Mouse (Mus musculus) megakaryocyte progenitor cell, adult 5-6 weeks (primary cell): Measurements from ENCODE around the gene Slc25a20. TPM values are rescaled to one million over a fixed set of nuclear protein-coding genes. Genes with fewer than 3 reads are reported as not detected.
A peak's percentile ranks its signal among the peaks of the same experiment; 100 is the strongest.

Source experiments
- ATAC-seq: replicated peaks from 2 replicates; pipeline ENCODE4 v1.8.0; 2016; ENCODE audit warnings: mild to moderate bottlenecking, moderate TSS enrichment, inconsistent platforms; ENCODE audit not compliant: poor library complexity
- total RNA-seq, 2 experiments: library from RNA; stranded (forward) in 1 of 2; stranded (reverse) in 1 of 2; fragments of 157-497, 149-512 nt in 1 of 2; fragments of 200-1000 nt in 1 of 2; gene quantifications; 2 replicates each; pipeline versions ENCODE4 v1.2.3 to v1.2.4; 2015 to 2017

The Slc25a20 gene
- total RNA-seq, 2 experiments from 2014 or later, result 18.5 to 26.0 TPM

GRCm38 (mm10) chr9:108686475-108686887 lies 24.6 kb downstream of the Slc25a20 start:
- no peak for ATAC-seq

- no peak for ATAC-seq
Observed at GRCm38 (mm10) chr9:108687181-108687580, 25.3 kb downstream of the Slc25a20 start.

- no peak for ATAC-seq
Observed at GRCm38 (mm10) chr9:108687686-108688085, 25.8 kb downstream of the Slc25a20 start.

GRCm38 (mm10) chr9:108688451-108688850 lies 26.6 kb downstream of the Slc25a20 start:
- ATAC-seq, result no peak

- ATAC-seq, result no peak
Observed at GRCm38 (mm10) chr9:108689106-108689505, 27.2 kb downstream of the Slc25a20 start, which contains the start of gene Prkar2a. TSS of gene Prkar2a (plus strand) at chr9:108689314.

- no peak for ATAC-seq
Observed at GRCm38 (mm10) chr9:108689993-108690392, 28.1 kb downstream of the Slc25a20 start.

- ATAC-seq, result no peak
Observed at GRCm38 (mm10) chr9:108690914-108691313, 29.0 kb downstream of the Slc25a20 start.

GRCm38 (mm10) chr9:108691371-108691770 lies 29.5 kb downstream of the Slc25a20 start:
- ATAC-seq, result peak; percentile 33

GRCm38 (mm10) chr9:108691846-108692225 lies 29.9 kb downstream of the Slc25a20 start:
- ATAC-seq, result peak; percentile 73

DNA sequence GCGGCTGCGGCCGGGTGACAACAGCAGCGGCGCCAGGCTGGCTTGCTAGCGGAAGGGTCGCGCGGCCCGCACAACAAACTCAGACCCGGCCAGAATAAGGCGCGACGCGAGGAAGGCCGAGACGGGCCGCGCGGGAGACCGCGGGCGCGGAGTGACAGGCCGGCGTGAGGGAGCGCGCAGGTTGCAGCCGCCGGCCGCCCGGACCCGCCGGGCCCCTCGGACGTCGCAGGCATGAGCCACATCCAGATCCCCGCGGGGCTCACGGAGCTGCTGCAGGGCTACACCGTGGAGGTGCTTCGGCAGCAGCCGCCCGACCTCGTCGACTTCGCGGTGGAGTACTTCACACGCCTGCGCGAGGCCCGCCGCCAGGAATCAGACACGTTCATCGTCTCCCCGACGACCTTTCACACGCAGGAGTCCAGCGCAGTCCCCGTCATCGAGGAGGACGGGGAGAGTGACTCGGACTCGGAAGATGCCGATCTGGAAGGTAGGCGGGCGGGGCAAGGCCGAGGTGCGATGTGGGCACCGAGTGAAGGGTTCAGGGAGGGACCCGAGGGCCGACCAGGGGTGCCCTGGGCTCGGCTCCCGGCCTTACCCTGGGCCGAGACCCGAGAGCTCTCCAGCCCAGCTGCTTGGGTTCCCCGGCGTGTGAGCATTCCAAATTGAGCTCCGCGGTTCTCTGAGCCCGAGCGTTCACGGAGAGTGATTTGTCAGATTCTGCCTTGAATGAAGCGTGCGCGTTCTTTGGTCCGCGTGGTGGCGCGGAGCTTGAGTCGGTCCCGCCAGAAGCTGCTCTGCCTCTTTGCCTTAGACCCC lies 30.5 kb downstream of the Slc25a20 start:
- peak; percentile 42 for ATAC-seq

DNA sequence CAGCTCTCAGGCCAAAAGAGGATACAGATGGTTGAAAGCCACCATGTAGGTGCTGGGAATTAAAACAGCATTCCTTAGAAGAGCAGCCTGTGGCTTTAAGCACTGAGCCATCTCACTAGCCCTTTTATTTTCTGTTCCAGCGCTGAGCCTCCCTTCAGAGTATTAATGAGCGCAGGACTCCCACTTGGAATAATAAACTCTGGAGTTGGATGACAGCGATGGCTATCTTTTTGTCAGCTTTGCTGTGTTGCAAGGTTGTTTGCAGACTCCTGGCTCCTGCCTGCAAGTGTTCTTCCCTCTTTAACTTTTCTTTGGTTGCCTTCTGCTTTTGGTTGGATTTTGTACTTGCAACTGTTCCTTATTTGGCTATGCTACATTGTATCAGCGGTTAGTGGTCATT lies 32.1 kb downstream of the Slc25a20 start:
- ATAC-seq, result peak; percentile 33

DNA sequence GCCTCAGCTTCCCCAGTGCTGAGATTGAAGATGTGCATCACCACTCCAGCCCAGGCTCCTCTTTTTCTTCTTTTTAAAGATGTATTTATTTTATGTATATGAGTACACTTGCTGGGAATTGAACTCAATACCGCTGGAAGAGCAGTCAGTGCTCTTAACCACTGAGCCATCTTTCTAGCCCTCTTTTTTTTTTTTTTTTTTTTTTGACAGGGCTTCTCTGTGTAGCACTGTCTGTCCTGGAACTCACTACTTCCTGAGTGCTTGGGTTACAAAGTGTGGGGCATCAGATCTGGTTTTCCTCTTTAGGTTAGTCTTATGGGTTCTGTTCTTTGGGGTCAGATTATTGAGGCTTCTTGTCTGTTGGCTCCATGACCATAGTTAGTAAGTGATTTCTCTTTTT lies 32.6 kb downstream of the Slc25a20 start:
- ATAC-seq, result no peak

DNA sequence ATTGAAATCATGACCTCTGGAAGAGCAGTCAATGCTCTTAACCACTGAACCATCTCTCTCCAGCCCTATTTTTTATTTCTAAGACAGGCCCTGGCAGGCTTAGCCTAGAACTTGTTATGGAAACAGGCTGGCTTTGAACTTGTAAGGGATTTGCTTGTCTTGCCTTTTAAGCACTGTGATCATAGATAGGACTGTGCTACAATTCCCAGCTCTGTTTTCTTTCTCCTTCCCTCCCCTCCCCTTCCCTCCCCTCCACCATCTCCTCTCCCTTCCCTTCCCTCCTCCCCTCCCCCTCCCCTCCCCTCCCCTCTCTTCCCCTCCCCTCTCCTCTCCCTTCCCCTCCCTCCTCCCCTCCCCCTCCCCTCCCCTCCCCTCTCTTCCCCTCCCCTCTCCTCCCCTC lies 40.6 kb downstream of the Slc25a20 start:
- ATAC-seq, result no peak

- no peak for ATAC-seq
Observed at GRCm38 (mm10) chr9:108703373-108704110, 41.7 kb downstream of the Slc25a20 start.

DNA sequence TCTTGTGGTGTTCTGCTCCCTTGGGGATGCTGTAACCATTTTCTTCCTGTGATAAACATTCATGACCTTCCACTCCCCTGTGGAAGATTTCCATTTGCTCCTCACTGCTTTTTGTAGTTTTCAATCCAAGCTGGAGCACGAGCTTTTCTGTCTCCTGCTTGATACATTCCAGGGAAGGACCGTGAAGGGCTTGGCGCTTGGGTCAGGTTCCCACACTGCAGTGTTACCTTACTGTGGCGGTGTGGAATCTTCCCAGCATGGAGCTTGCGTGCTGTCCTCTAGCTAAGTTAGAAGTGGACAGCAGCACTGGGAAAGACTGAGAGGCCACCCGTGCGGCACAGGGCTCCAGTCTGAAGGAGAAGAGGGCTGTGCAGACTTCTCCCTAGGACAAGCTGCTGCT lies 42.7 kb downstream of the Slc25a20 start:
- no peak for ATAC-seq

- no peak for ATAC-seq
Observed at GRCm38 (mm10) chr9:108707212-108707611, 45.3 kb downstream of the Slc25a20 start.

GRCm38 (mm10) chr9:108708833-108709232 lies 46.9 kb downstream of the Slc25a20 start:
- no peak for ATAC-seq

DNA sequence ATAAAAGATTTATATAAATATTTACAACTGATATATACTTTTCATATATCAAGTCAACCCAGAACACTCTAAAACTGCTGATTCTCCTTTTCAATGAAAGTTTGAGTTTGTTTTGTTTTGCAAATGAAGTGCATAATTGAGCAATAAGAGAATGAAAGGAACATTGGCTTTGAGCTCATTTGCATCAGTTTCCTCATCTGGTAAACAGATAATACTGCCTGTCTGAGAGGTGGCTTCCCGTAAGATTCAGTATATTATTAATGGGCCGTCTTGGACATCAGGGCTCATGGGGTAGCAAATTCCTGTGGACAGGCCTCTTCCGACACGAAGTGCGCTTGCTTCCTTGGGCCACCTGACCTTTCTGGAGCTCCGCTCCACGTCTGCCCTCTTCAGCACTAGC lies 48.9 kb downstream of the Slc25a20 start:
- ATAC-seq, result no peak

GRCm38 (mm10) chr9:108716199-108716598 lies 54.3 kb downstream of the Slc25a20 start:
- peak; percentile 39; the same call in 1 of the 2 replicates for ATAC-seq

DNA sequence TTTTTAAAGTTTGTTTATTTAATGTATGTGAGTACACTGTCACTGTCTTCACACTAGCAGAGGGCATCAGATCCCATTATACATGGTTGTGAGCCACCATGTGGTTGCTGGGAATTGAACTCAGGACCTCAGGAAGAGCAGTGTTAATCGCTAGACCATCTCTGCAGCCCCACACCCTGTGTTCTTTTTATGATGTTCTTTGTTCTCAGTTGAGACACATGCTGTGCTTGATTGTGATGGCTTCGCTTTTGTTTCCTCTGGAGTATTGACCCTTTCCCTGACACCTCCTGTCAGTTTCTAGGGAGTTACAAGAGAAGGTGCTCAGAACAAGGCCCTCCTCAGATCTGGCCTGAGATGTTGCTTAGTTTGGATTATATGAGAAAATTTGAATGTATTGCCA lies 61.9 kb downstream of the Slc25a20 start:
- no peak for ATAC-seq

- ATAC-seq, result no peak
Observed at GRCm38 (mm10) chr9:108726116-108726515, 64.2 kb downstream of the Slc25a20 start.

DNA sequence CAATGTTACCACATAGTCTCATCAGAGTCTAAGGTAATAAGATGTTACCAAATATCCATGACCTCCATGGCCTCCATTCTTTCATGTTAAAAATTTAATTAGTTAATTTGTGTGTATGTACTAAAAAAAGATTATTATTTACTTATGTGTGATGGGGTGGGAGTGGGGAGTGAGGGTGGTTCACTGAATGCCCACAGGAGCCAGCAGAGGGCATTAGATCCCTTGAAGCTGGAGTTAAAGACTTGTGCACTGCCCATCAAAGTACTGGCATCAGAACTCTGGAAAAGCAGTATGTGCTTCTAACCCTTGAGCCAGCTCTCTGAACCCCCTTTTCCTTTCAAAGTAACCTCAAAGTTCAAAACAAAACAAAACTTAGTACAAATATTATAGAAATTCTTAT lies 67.2 kb downstream of the Slc25a20 start:
- ATAC-seq, result 0 out of 2 replicates have a peak, but pooled peaks have one; percentile 37
